Mouse (Mus musculus) Patski (cell line): ENCODE data around the gene Bcor. TPM values are rescaled to one million over a fixed set of nuclear protein-coding genes. Genes with fewer than 3 reads are reported as not detected.

Experiments
- ATAC-seq: fragments of 100-300 bp; one replicate; pipeline ENCODE4 v1.8.0; 2021
- CTCF ChIA-PET: fragments of 350-600 bp; sonication (Branson Sonifier 250); formaldehyde crosslinking; loops from one replicate; lab custom pipeline; 2022; ENCODE audit warnings: inconsistent platforms; lab: Charles Lee
- POLR2A ChIA-PET: fragments of 350-600 bp; sonication (Branson Sonifier 250); formaldehyde crosslinking; loops from one replicate; lab custom pipeline; 2022; ENCODE audit warnings: antibody characterized with exemption, inconsistent platforms; lab: Charles Lee
- DNase-seq: peaks from one replicate; pipeline ENCODE4 v3.0.0-alpha.2; 2011; ENCODE audit warnings: low read depth, low spot score
- H3K27me3 ChIP-seq: fragments of 371-371 bp; one replicate; pipeline ENCODE4 v1.5.1; 2021
- CTCF ChIP-seq: fragments of 100-300 bp; IDR thresholded peaks from one replicate; pipeline ENCODE4 v1.5.1; 2021
- in situ Hi-C: fragments of 300-500 bp; cut with MboI; formaldehyde crosslinking; loops from 3 replicates; pipeline ENCODE4 v1.11.1; 2018; ENCODE audit warnings: low pct_unique_long_range_greater_than_20kb, mixed read lengths
- polyA plus RNA-seq: library from polyadenylated mRNA; unstranded; gene quantifications from one replicate; pipeline ENCODE4 v1.2.3, GENCODE M21; 2021

The Bcor gene
- polyA plus RNA-seq, 1 experiment from 2014 or later = 19.8 TPM

DNA sequence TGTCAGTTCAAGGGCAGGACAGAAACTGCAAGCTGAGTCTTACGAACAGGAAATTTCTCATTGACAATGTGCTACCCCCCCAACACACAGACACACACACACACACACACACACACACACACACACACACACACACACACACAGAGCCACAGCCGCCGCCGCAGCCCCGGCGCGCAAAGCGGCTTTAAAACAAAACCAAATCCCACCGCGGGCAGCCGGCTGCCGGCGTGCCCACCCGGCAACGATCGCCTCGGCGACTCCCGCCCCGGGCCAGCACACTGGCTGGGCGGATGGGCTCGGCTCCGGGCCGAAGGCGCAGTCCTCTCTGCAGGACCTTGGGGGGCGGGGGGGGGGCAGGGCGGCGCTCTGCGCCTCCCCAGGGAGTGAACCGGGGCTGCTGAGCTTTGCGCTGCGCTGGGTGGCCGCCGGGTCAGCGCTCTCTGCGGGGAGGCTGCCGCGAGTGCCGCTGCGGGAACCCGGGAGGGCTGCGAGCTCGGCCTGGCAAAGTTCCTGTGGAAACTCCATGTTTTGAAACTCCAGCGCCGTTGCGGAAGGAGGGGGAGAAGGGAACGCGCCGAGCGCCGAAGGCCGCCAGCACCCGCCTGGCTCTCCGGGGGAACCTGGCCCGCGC lies 68.6 kb downstream of the Bcor start:
- in situ Hi-C loops = loop anchor here (5.0 kb wide), 1 partner anchor 36 kb away; no protein-coding TSS in a partner anchor
- ChIA-PET CTCF (no interaction called here), POLR2A (no interaction called here)
- H3K27me3 ChIP-seq = peaks cover 3% of the 10 kb centered on the region
- DNase-seq = no peak
- TF ChIP-seq CTCF = no peak
- ATAC-seq = no peak

- CTCF ChIA-PET = no interaction called here
- POLR2A ChIA-PET = interaction anchor here (1.0 kb wide), 1 partner anchor 161 kb away, joined by 3 read pairs; no protein-coding TSS in a partner anchor
- peaks cover 8% of the 10 kb centered on the region for H3K27me3 ChIP-seq
- in situ Hi-C loops = loop anchor here (5.0 kb wide), 1 partner anchor 36 kb away; no protein-coding TSS in a partner anchor
- ATAC-seq (peak; percentile 6), DNase-seq (no peak)
- TF ChIP-seq CTCF = no peak
Observed at GRCm38 (mm10) chrX:12090871-12091404, 69.2 kb downstream of the Bcor start.

DNA sequence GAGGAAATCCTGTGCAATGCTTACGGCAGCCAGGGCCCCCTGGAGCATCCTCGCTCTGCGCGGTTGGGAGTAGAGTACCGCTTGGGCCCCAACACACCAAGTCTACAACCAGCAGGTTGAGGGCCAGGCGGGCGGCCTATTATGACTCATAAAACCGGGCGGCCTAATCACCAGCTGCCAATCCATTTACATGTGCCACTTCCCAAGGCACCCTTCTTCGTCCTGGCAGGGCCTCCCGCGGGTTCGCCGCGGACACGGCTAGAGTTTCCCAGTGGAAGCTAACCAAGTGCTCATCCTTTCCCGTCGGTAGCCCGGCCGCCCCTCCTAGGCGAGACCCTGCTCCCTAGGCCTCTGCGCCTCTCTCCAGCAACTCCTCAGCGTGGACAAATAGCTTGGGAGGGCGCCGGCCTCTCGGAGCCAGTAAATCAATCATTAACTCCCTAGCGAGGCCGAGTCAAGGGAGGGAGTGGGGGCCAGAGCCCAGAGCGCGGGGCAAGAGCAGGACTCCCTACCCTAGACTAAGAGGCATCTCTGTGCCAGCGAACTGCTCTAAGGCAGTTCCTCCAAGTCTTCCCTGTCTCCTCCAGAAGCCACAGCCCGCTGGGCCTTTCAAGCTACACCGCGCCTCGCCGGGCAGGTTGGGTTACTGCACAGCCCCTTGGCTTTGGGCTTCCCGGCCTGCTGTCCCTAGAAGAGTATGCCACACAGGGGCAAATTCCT lies 69.8 kb downstream of the Bcor start:
- TF ChIP-seq CTCF = no peak
- ChIA-PET CTCF (no interaction called here), POLR2A (interaction anchor here (1.0 kb wide), 1 partner anchor 162 kb away, joined by 3 read pairs; no protein-coding TSS in a partner anchor)
- ATAC-seq (peak; percentile 15), DNase-seq (no peak)
- in situ Hi-C loops = loop anchor here (5.0 kb wide), 1 partner anchor 37 kb away; no protein-coding TSS in a partner anchor
- peaks cover 8% of the 10 kb centered on the region for H3K27me3 ChIP-seq

- ATAC-seq = peak; percentile 11
- ChIA-PET POLR2A (no interaction called here), CTCF (no interaction called here)
- peaks cover 8% of the 10 kb centered on the region for H3K27me3 ChIP-seq
- TF ChIP-seq CTCF = no peak
- DNase-seq = no peak
- in situ Hi-C loops = loop anchor here (5.0 kb wide), 1 partner anchor 38 kb away; no protein-coding TSS in a partner anchor
Observed at GRCm38 (mm10) chrX:12089353-12090081, 70.6 kb downstream of the Bcor start.

- in situ Hi-C loops = no loop called here
- no peak for TF ChIP-seq CTCF
- DNase-seq = no peak
- H3K27me3 ChIP-seq = peaks cover 8% of the 10 kb centered on the region
- CTCF ChIA-PET = no interaction called here
- POLR2A ChIA-PET = no interaction called here
- ATAC-seq = no peak
Observed at GRCm38 (mm10) chrX:12089027-12089340, 71.2 kb downstream of the Bcor start.

DNA sequence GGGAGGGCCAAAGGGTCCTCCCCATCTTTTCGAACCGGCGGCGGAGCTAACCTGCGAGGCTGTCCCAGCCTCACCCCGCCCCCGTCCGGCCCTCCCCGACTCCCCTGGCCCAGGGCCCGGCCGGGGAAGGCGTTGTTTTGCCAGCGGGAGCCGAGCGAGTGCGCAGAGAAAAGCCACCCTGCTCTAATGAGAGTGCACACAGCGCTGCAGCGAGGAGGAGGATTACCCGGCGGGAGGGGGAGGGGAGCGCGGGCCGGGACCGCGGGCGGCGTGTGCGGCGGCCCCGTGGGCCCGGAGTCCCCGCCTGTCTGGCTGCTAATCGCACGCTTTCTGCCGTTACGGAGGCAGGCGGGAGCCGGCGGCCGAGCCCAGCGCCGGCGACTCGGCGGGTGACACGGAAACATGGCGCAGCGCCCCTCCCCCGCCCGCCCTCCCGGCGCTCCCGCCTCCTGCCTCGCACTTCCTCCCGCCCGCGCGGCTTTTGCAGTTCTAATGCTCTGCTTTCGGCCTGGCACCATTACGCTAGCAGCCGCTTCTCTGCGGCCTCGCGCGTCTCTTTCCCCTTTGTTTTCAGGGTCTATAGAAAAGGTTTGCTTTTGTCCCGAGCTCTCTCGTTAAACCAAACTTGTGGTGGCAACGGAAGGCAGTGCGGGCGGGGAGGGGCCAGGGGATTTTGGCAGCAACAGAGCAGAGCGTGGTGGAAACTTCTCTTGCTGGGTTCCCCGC lies 71.7 kb downstream of the Bcor start:
- no peak for TF ChIP-seq CTCF
- DNase-seq (no peak), ATAC-seq (peak; percentile 16)
- ChIA-PET CTCF (no interaction called here), POLR2A (interaction anchor here (2.0 kb wide), 1 partner anchor 40 kb away, joined by 7 read pairs; no protein-coding TSS in a partner anchor)
- in situ Hi-C loops = no loop called here
- H3K27me3 ChIP-seq = peaks cover 8% of the 10 kb centered on the region

DNA sequence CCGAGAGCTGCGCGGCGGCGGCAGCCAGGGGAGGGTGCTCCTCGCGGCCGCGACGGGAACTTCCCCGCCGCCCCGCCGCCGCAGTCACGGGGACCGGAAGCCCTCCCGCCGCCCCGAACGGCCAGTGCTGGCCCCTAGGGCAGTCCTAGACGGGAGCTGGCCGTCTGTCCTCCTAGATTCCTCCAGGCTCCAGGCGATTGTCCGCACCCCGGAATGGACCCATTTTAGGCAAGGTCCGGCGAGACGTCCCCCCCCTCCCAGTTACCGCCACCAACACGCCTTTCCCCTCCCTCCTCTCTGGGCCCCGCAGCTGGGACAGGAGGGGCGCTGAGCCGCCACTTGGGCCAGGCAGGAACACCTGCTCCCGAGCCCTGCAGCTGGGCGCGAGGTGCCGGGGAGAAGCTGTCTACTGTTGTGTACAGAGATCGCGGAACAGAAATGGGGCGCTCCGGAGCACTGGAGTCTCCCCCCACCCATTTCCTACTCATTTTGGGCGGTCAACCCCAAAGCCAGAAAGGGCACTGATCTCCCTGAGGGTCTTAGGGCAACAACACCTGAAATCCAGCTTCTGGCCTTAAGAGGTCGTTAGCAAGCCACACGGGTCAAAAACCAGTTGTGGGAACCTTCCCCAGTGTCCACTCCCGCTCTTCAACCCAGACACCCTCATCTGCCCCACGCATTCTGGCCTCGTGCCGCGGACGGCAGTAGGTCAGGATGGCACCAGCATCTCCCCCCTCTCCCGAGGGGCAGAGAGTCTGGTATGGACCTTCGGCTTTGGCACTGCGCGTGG lies 72.4 kb downstream of the Bcor start:
- in situ Hi-C loops = no loop called here
- ATAC-seq (peak; percentile 40), DNase-seq (no peak)
- peaks cover 7% of the 10 kb centered on the region for H3K27me3 ChIP-seq
- ChIA-PET CTCF (no interaction called here), POLR2A (interaction anchor here (1.3 to 2.0 kb wide), 2 partner anchors 36 to 40 kb away, joined by 3 to 7 read pairs; no protein-coding TSS in a partner anchor)
- TF ChIP-seq CTCF = no peak

- CTCF ChIA-PET = no interaction called here
- DNase-seq (no peak), ATAC-seq (peak; percentile 15)
- no peak for TF ChIP-seq CTCF
- peaks cover 10% of the 10 kb centered on the region for H3K27me3 ChIP-seq
- in situ Hi-C loops = no loop called here
- POLR2A ChIA-PET = interaction anchor here (0.6 to 2.0 kb wide), 3 partner anchors 37 to 594 kb away, joined by 3 to 7 read pairs (median 3); no protein-coding TSS in a partner anchor
Observed at GRCm38 (mm10) chrX:12086674-12087510, 73.3 kb downstream of the Bcor start.
